Comparison of ENCODE assay signal across 12 mouse cellular contexts in the genomic region with DNA sequence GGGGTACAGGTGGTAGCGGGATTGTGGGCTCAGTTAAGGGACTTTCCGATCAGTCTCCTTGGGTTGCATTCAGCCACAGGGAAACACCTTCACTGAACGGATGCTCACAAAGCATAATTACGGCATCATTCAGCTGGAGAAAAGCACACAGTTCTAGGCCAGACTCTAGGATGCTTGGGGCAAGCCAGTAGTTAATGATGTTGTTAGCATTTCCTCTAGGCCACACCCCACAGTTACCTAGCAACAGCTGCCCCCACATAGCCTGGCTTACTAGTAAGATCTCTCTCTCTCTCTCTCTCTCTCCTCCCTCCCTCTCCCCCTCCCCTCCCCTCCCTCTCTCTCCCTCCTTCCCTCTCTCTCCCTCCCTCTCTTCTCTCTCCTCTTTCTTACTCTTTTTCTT. TPM values are rescaled to one million over a fixed set of nuclear protein-coding genes. Genes with fewer than 3 reads are reported as not detected.
DNase-seq lines count a peak whose midpoint lies in the region; ATAC-seq and TF ChIP-seq lines count a peak whose summit lies in the region.
"Had no signal": no experiment of that assay in that cellular context is flagged by ENCODE, and none has a peak within 500 bp of the region (broad histone marks: within the 10 kb centered on the region; RNA-seq: fewer than 3 reads in every experiment).

No protein-coding gene starts in this region.

- no peak for TF ChIP-seq CTCF in brain, embryonic 14.5 days (IDR thresholded peaks at IDR 0.05; ENCODE audit: borderline replicate concordance, extremely low read depth, insufficient read depth, insufficient read length)

- H3K4me2 ChIP-seq in neural tube, embryonic 15.5 days, result no peak overlapping the region

- no peak overlapping the region for H3K4me3 ChIP-seq in limb, embryonic 10.5 days
- no peak overlapping the region for H3K4me3 ChIP-seq in neural tube, embryonic 15.5 days (replicated peaks)

- H3K36me3 ChIP-seq in limb, embryonic 10.5 days, result no peaks in the 10 kb centered on the region
- no peaks in the 10 kb centered on the region for H3K36me3 ChIP-seq in neural tube, embryonic 15.5 days

- H3K9ac ChIP-seq in neural tube, embryonic 15.5 days (replicated peaks), result no peak overlapping the region

- no peak for TF ChIP-seq POLR2A in brain, embryonic 14.5 days (IDR thresholded peaks at IDR 0.05; ENCODE audit: borderline replicate concordance, extremely low read depth, insufficient read depth, insufficient read length, poor library complexity, severe bottlenecking)

- peak; percentile 3 for DNase-seq in lung, postnatal 36 days
- no peak for DNase-seq in lung, postnatal 4 days
- DNase-seq in brain, embryonic 14.5 days (ENCODE audit: low read depth), result peak; percentile 77
- peak; percentile 34 for DNase-seq in limb, embryonic 10.5 days (ENCODE audit: low spot score)
- no peak for DNase-seq in kidney, adult 9 months
- DNase-seq in left cerebral cortex, postnatal 14 days (ENCODE audit: low spot score in 2 of 2), result no peak
- DNase-seq: kidney, postnatal 4 days; liver; thymus, postnatal 25 days had no signal

- H3K27me3 ChIP-seq in limb, embryonic 10.5 days (ENCODE audit: low read depth, poor library complexity, severe bottlenecking), result no peaks in the 10 kb centered on the region
- H3K27me3 ChIP-seq in neural tube, embryonic 15.5 days (replicated peaks), result no peaks in the 10 kb centered on the region

- 75% methylated on average over 4 of the region's 4 CpGs for WGBS in limb, embryonic 10.5 days
- 54% methylated on average over 4 of the region's 4 CpGs for WGBS in neural tube, embryonic 15.5 days

- H3K4me1 ChIP-seq in limb, embryonic 10.5 days, result peaks cover 12% of the 10 kb centered on the region; the same call in 1 of the 2 replicates
- H3K4me1 ChIP-seq in neural tube, embryonic 15.5 days, result no peaks in the 10 kb centered on the region

- ATAC-seq in neural tube, embryonic 15.5 days (ENCODE audit: low FRiP score), result peak; percentile 69; the same call in 1 of the 2 replicates
- ATAC-seq: inflammation-experienced regulatory T-cells, adult 6 months had no signal

- no peak overlapping the region; the same call in 1 of the 2 replicates for H3K27ac ChIP-seq in limb, embryonic 10.5 days
- no peak overlapping the region for H3K27ac ChIP-seq in neural tube, embryonic 15.5 days (replicated peaks)

- no peaks in the 10 kb centered on the region for H3K9me3 ChIP-seq in limb, embryonic 10.5 days (replicated peaks)
- H3K9me3 ChIP-seq in neural tube, embryonic 15.5 days (replicated peaks), result no peaks in the 10 kb centered on the region

- intact Hi-C loops in left cerebral cortex, postnatal 14 days (cut with DNase I), result no loop called here

RNA-seq across cellular contexts. Expression of gene Mybpc1, which starts 22.1 kb away (rescaled TPM):
- polyA plus RNA-seq in brain, embryonic 14.5 days (2012; rRNA removed), result 3.1 and 6.4 TPM in 2 replicates
- polyA plus RNA-seq in limb, embryonic 10.5 days (2016; fragmentation: Nextera tagmentation; extraction: Ambion mirVana), result 6.3 and 8.0 TPM in 2 replicates
- 9.5 and 12.6 TPM in 2 replicates for polyA plus RNA-seq in neural tube, embryonic 15.5 days (2015; fragmentation: Nextera tagmentation; extraction: Ambion mirVana)
- total RNA-seq in left cerebral cortex, postnatal 14 days (2021), result 1 to 10 TPM; 5.5 to 6.2 TPM
- polyA plus RNA-seq: inflammation-experienced regulatory T-cells, adult 6 months had no signal

RNA-seq across cellular contexts. Expression of gene Spic, which starts 57.8 kb away (rescaled TPM):
- 0.15 TPM in 1 of 2 replicates, not detected in the other for polyA plus RNA-seq in brain, embryonic 14.5 days (2012; rRNA removed)
- polyA plus RNA-seq in limb, embryonic 10.5 days (2016; fragmentation: Nextera tagmentation; extraction: Ambion mirVana), result not detected in 2 replicates
- polyA plus RNA-seq in neural tube, embryonic 15.5 days (2015; fragmentation: Nextera tagmentation; extraction: Ambion mirVana), result 0.74 TPM in 1 of 2 replicates, not detected in the other
- not detected for total RNA-seq in left cerebral cortex, postnatal 14 days (2021)
- polyA plus RNA-seq: frontal cortex, adult 2 months had no signal

Comparison
In these comparisons a context has a peak if more than half of its experiments do, and no peak if none do; other contexts are left out.
1. DNase-seq: peak in lung, postnatal 36 days (single experiment), brain, embryonic 14.5 days (single experiment) and limb, embryonic 10.5 days (single experiment); none in lung, postnatal 4 days (0 of 2), kidney, adult 9 months (single experiment) and left cerebral cortex, postnatal 14 days (0 of 2).